Mouse (Mus musculus): ENCODE measurements around the gene Il1rl1. TPM values are rescaled to one million over a fixed set of nuclear protein-coding genes. Genes with fewer than 3 reads are reported as not detected.

Il1rl1 gene
- total RNA-seq (2021): under 1 TPM in 1 of 2 experiments, not detected in 1; 0.15 TPM
- long read RNA-seq, experiment 1: 0 reads
- long read RNA-seq, experiment 2, partial matches to known transcripts: 0 of 1 reads
- long read RNA-seq, experiment 2, other reads (novel, unspliced or antisense): 1 of 1 reads

DNA sequence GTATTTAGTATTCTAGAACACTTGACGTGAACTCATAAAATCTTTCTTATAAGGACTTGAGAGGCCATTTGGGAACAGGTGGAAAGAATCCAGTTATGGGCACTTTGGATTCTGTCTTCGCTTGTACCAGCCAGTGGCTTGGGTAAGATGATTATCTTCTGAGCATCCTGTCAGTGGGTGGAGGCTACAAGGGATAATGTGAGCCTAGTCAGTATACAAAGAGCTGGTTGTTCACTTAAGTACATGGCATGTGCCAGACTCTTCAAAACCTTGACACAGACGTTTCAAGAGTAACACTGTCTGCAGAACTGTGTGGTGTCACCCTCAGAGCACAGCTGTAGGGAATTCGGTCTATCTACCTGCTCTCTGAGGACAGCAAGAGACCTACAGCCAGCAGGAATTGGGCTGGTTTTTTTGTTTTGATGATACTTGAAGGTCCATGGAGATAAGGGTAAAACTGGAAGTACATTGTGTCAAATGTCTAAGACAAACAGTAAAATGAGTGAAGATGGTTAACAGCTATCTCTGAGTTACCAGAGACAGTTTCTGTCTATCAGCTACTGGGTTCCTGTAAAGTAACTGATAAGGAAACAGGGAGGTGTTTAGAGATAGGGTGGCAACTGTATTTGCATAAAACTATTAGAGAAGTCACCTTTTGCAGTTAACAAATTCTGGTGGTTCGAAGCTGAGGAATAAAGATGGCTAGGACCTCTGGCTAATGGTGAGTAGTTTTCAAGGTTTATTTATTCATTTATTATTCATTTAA lies at the start of gene Il1rl1:
Gene Il1rl1, plus strand, starts transcription at position 661 of the 766 bp plus-strand sequence.
- intact Hi-C loops (cut with DNase I): no loop called here
- DNase-seq (ENCODE audit: low spot score in 2 of 2): no peak

DNA sequence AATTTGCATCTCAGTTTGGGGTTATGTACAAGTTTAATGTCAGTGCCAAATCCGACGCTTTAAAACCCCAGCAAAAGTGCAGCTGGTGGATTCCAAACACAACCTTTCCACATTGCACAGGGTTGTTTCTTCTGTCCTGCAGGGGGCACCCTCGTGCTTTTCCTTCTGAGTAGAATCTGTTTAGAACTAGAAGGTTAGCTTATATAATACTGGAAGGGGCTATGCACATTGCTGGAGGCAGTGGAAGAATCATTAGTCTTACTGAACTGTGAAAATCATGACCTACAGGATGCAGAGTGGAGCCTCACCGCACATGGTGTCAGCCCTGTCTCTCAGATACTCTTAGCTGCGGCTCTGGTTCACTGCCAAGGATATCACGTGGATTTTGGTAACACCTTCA lies 49.3 kb upstream of the Il1rl1 start:
- intact Hi-C loops (cut with DNase I): loop anchor here (1.0 kb wide), 1 partner anchor 164 kb away; no protein-coding TSS in a partner anchor
- peak; percentile 82 to 85 for DNase-seq (ENCODE audit: low spot score in 2 of 2)

GRCm38 (mm10) chr1:40380990-40381389 lies 48.4 kb upstream of the Il1rl1 start:
- intact Hi-C loops (cut with DNase I): loop anchor here (1.0 kb wide), 1 partner anchor 163 kb away; no protein-coding TSS in a partner anchor
- no peak for DNase-seq (ENCODE audit: low spot score in 2 of 2)

DNA sequence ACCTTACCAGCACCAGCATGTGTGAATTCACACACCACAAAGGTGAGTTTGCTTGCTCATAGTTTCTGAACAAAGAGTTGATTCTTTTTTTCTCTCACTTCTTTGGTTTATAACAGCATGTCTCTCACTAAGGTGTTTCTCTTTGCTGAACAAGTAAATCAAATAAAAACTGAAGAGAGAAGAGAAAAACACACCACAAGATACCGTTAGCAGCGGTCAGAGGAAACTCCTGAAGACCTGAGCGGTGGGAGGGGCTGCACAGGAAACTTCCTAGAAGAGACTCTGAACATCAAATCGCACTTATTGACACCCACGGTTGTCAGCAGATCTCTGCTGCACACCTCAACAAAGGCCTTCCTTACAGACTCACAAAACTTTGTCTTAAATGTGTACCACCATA lies 46.5 kb upstream of the Il1rl1 start:
- DNase-seq (ENCODE audit: low spot score in 2 of 2): no peak
- intact Hi-C loops (cut with DNase I): no loop called here

GRCm38 (mm10) chr1:40384931-40385545 lies 44.3 kb upstream of the Il1rl1 start:
- DNase-seq (ENCODE audit: low spot score in 2 of 2): no peak
- intact Hi-C loops (cut with DNase I): no loop called here

DNA sequence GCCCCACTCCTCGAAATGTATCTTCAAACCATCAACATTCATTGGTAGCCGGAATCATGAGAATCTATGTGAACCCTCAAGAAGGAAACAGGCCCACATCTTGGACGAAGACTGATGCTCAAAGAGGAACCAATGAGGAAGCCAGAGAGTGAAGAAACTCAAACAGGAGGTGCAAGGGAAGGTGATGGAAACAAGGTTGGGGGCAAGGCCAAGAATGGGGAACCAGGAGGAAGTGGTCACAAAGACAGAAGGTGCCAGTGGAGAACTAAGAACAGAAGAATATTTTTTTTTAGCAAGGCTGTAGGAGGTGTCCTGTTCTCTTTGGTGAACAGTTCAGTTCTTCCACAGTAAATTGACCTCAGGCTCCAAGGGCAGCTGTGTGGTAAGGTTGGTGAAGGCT lies 38.0 kb upstream of the Il1rl1 start:
- no peak for DNase-seq (ENCODE audit: low spot score in 2 of 2)
- intact Hi-C loops (cut with DNase I): no loop called here

DNA sequence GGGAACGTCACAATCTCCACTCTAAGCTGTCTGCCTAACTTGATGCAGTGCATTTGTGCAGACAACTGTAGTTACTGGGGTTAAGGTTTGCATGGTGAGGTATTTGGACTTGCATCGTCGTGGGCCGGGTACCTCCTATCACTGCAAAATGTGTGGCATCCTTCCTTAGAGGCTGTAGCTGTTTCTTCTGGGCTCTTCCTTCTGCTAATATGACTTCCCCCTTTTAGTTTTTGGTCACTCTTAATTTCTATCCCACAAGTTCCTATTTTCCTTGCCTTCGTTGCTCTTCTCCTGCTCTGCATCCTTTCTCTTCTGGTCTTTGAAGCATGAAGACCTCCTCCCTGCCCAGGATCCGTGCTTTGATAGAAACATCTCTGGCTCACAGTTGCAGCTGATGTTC lies 36.8 kb upstream of the Il1rl1 start:
- intact Hi-C loops (cut with DNase I): no loop called here

GRCm38 (mm10) chr1:40393214-40393613 lies 36.2 kb upstream of the Il1rl1 start:
- no peak for DNase-seq (ENCODE audit: low spot score in 2 of 2)
- intact Hi-C loops (cut with DNase I): no loop called here

More for the DNA sequence above, 36.8 kb upstream of the Il1rl1 start:
- no peak for DNase-seq (ENCODE audit: low spot score in 2 of 2)

GRCm38 (mm10) chr1:40399639-40400038 lies 29.7 kb upstream of the Il1rl1 start:
- intact Hi-C loops (cut with DNase I): no loop called here
- DNase-seq (ENCODE audit: low spot score in 2 of 2): no peak

DNA sequence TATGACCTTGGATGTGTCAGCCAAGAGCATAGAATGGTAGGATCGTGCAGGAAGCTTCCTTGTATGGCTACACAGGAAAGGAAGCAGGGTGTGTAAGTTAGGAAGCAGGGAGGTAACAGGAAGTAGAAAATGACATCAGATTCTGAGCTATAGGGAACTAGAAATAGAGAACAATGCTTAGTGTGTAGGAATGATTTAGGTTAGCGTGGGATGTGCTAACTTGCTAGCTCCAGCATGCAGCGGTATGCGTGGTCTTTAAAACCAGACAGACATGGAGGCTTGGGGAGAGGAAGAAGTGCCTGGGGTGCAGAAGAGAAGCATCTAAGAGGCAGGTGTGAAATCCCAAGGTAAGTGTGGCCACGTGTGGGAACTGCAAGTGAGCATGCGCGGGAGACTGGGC lies 24.7 kb upstream of the Il1rl1 start:
- peak; percentile 3 to 7 for DNase-seq (ENCODE audit: low spot score in 2 of 2)
- intact Hi-C loops (cut with DNase I): no loop called here

DNA sequence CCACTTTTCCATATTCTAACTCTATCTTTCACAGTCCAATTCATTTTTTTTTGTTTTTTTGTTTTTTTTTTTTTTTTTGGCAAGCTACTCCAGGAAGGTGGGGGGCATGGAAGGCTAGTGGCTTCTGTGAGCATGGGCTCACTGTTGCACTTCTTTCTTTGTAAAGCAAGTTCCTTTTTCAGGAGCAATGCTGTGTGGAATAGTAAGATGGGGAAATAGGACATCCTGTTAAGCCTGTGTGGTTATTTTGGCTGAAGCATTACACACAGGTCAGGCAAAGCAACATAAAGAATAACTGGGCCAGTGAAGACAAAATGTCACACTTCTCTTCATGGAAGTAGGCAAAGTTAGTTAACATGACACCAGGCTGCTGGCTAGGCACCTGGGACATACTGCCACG lies 19.5 kb upstream of the Il1rl1 start:
- intact Hi-C loops (cut with DNase I): no loop called here
- DNase-seq (ENCODE audit: low spot score in 2 of 2): no peak

- intact Hi-C loops (cut with DNase I): no loop called here
These were observed 16.3 kb upstream of the Il1rl1 start for GRCm38 (mm10) chr1:40413039-40413438.

GRCm38 (mm10) chr1:40414276-40414675 lies 15.1 kb upstream of the Il1rl1 start:
- DNase-seq (ENCODE audit: low spot score in 2 of 2): no peak
- intact Hi-C loops (cut with DNase I): no loop called here

More at GRCm38 (mm10) chr1:40413039-40413438, 16.3 kb upstream of the Il1rl1 start:
- no peak for DNase-seq (ENCODE audit: low spot score in 2 of 2)

DNA sequence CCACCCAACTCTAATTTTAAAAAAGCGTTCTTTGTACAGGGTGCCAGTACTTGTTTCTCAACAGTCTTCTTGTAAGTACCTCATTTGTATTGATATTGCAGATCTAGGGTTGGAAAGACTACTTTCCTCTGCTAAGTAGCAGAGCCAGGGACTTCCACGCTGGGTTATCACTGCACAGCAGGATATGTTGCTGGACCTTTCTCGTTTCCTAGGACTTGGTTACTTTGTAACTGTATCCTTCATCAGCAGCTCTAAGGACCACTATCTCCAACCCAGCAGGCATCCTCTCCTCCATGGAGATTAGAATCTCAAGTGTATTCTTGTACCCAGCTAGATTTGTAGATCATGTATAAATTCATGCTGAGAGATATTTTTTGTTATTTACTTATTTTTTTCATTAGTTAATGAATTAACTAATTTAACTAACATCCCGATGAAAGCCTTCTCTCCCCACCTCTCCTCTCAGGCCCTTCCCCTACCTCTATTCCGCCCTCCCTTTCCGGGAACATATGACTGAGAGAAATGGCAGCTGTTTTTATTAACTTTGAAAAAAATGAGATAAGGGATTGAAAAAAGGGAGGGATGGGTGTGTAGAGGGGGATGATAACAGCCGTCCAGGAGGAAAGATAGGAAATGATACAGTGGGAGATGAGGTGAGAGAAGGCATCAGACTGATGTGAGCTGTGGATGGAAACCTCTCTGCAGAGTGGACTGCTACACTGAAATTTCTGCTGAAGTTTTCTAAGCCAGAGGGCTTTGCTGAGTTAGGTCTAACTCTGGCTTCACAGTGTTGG lies 14.3 kb upstream of the Il1rl1 start:
- intact Hi-C loops (cut with DNase I): no loop called here
- DNase-seq (ENCODE audit: low spot score in 2 of 2): no peak

DNA sequence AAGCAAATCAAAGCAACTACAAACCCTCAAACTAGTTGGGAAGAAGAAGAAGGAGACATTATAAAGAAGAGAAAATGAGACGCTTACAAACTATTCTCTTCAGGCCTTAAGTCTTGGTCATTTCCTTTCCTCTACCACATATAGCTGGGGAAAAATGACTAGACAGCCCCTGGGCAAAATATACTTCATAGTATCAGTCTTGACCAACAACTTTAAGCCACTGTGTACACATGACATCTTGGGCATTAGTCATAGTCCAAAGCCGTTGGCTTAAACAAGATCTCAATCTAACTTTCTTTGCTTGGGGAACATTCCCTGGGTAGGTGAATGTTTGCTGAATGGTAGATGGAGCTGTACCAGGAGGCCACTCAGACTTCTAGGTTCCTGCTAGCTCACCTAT lies 12.3 kb upstream of the Il1rl1 start:
- no peak for DNase-seq (ENCODE audit: low spot score in 2 of 2)
- intact Hi-C loops (cut with DNase I): no loop called here

DNA sequence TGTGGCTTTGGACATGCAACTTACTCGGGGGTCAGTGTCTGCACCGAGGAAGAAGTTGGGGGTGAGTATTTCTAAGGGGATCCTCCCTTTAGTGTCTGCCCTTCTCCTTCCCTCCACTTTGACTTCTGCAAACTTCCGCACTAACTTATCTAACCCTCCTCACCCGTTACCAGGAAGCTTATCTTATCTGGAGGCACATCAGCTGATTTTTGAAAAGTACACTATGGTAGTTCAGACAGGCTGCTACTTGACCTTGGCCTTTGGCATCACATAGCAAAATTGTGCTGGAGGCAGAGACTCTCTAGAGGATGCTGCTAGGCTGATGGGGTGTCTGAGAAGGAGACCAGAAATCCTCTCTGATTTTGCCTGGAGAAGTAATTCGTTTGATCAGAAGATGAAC lies 10.9 kb upstream of the Il1rl1 start:
- DNase-seq (ENCODE audit: low spot score in 2 of 2): no peak
- intact Hi-C loops (cut with DNase I): no loop called here

- DNase-seq (ENCODE audit: low spot score in 2 of 2): no peak
- intact Hi-C loops (cut with DNase I): no loop called here
These were observed 5.5 kb upstream of the Il1rl1 start for GRCm38 (mm10) chr1:40423892-40424291.

- DNase-seq (ENCODE audit: low spot score in 2 of 2): no peak
- intact Hi-C loops (cut with DNase I): no loop called here
These were observed 2.1 kb upstream of the Il1rl1 start for GRCm38 (mm10) chr1:40427270-40427669.

DNA sequence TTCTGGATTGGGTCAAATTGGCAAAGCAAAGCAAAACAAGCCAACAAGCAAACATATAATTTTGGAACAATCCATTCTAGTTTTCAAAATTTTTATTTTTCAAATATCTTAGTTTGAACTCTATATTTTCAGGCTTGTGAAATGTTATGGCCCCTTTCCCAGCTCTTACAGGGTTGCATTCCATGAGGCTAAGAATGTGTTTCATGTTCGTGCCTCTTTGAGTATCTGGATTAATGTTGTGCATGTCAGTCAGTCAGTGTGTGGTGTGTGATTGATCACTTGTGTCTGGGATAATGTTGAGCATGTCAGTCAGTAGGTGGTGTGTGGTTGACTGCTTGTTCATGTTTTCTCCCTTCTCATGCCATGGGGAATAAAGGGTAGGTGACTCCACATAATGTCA lies 1.5 kb upstream of the Il1rl1 start:
- intact Hi-C loops (cut with DNase I): no loop called here
- DNase-seq (ENCODE audit: low spot score in 2 of 2): no peak

Data from left cerebral cortex, postnatal 14 days (tissue).